Mouse (Mus musculus) left cerebral cortex, postnatal 10 days (tissue): ENCODE data around the gene Espl1. TPM values are rescaled to one million over a fixed set of nuclear protein-coding genes. Genes with fewer than 3 reads are reported as not detected.

Source experiments
- DNase-seq, 2 experiments: peaks; one replicate each; pipeline ENCODE4 v3.0.0; 2021 to 2022; ENCODE audit warnings: low spot score in 2 of 2, mixed read lengths in 1 of 2; ENCODE audit errors: extremely low spot score in 1 of 2
- intact Hi-C: fragments of 180-260 bp; cut with DNase I; formaldehyde crosslinking; loops from one replicate; pipeline ENCODE4 v1.15.1; 2025
- total RNA-seq, 2 experiments: library from RNA; stranded (reverse); gene quantifications; 2 replicates each; pipeline ENCODE4 v1.2.3; 2021

Espl1 gene
- total RNA-seq: 1 to 10 TPM; 2.0 to 2.9 TPM

DNA sequence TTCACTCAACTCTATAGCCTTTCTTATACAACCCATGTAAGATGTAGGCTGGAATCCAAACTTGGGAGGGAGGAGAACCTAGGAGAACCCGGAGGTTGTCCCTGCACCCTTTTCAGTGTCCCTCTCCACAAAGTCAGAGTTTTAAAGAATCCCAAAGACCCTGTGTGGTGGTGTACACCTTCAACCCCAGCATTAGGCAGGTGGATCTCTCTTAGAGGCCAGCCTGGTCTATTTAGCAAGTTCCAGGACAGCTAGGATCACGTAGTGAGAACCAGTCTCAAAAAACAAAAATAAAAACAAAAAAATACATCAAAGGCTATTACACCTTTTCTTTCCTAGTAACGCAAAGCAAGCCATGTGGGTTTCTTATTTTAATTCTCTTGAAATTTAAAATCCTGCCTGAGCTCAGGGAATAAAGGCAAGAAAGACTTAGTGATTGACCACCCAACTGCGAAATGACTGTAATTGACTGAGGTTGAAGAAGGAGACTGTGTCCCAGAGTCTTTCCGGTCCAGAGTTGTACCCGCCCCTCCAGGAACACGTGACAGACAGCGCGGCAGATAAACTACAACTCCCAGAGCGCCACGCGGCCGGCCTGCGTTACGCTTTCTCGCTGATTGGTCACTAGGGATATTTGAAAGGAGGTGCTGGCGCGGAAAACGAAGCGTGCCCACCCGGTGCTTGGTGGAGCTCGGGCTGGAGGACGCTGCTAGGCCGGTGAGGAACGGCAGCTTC lies at the start of gene Espl1:
Espl1 (plus strand) TSS at position 634 of the 735 bp plus-strand sequence.
- intact Hi-C loops: no loop called here
- DNase-seq: peak; percentile 95

DNA sequence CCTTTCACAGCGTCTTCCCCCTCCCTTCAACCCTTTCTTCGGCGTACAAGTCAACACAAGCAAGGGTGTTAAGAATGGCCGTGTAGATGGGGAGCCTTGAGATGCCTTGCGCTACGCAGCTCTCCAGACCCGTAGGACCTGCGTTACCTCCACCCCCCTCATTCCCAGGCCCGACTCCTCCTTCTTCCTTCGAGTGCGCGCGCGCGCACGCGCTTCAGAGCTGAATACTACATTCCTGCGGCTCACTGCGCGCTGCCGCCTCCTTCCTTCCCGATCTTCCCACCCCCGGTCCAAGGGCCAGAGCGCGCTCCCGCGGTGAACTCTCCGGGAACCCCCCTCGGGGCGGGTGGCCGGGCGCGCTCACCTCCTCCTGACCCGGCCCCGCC lies 49.2 kb upstream of the Espl1 start:
- peak; percentile 87 to 98 for DNase-seq
- intact Hi-C loops: no loop called here

DNA sequence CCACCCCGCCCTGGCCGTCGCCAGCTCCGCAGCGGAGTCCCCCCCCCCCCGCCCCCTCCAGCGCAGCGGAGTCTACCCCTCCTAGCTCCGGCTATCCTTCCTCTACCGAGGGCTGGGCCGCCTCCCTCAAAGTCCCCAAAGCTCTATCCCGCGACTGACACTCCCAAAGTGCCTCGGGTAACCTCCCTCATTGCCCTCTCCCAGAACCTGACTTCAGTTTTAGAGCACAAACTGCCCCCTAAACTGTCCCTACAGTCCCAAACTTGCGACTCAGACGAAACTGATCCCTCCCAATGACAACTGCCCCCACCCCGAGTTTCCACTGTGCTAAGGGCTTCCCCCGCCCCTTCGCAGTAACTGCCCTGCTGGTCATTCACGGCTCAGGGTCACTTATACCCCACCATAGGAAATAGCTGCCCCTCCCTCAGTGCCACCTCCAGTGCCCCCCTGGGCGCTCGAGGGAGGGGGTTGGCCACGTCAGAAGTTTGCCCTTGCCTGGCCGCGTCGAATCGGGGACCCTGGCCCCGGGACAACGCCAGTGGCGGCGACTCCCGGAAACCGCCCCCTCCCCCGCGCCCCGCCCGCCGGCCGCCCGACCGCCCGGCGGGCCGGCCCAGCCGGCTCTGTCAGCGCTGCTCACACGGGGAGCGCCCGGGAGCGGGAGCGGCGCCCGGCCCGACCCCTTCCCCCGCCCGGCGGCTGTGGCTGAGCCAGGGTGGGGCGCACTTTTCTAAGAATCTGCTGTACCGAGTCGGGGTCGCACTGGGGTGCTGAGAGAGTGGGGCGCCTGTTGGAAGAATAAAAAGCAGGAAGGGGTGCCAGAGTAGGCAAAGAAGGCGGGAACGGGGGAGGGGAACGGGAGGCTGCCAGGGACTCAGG lies 48.6 kb upstream of the Espl1 start:
- DNase-seq: peak in 1 of 2 experiments; percentile 82
- intact Hi-C loops: no loop called here

DNA sequence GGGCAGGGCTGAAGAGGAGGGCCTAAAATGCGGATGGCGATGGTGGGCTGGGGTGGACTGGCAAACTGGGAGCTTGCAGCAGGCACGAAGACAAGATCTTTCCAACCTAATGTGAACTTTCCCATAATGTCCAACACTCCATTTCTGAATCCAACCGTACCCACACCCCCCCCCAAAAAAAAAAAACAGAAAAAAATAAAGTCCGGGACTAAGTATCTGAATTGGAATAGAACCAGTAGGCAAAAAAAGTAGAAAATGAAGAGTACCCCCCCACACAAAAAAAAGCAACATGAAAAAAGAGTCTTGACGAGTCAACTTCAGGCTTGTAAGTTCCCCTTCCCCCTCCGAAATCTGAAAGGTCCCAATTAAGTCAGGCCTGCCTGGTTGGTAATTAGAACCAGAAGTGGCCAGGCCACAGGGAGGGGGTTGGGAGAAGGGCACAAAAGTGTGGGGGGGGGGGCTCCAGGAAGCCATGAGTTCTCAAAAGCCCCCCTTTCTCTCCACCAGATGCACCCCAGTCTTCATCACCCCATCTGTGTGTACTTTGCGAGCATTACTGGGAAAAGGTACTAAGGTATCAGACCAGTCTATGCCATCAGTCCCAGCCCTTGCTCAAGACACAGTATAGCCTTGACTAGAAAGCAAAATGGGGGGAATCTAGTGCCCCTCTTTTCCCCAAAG lies 47.8 kb upstream of the Espl1 start:
- no peak for DNase-seq
- intact Hi-C loops: no loop called here

DNA sequence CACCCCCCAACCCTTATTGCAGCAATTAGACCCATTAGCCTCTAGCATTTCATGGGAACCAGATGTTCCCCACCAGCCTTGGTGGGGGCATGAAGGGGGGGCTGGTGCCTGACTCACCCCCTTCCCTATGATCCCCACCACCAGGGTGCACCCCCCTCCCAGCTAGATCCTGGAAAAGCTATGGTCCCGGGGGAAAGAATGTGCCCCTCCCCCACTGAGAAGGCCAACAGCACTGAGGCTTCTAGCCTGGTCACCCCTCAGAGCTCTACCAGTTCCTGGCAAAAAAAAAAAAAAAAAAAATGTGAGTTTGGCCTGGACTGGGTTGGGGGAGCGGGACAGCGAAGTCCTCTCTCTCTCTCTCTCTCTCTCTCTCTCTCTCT lies 47.3 kb upstream of the Espl1 start:
- intact Hi-C loops: no loop called here
- no peak for DNase-seq

DNA sequence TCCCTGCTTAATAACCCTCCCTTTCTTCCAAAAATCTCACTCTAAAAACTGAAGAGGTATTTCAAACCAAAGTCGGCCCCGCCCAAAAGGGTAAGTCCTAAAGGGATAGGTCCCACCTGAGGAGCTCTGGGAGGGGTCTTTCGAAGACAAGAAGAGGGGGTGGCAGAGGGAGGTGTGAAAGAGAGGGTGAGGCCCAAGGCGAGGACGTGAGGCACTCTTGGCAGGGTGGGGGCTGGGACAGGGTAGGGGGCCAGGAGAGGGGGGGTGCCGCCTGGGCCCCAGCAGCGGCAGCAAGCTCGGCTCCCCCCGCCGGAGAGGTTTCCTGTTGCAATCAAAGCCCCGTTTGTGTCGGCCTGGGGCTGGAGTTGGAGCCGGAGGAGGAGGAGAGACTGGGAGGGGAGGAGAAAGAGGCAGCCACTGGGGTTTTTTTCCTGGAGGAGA lies 46.8 kb upstream of the Espl1 start:
- intact Hi-C loops: no loop called here
- DNase-seq: peak in 1 of 2 experiments; percentile 79

DNA sequence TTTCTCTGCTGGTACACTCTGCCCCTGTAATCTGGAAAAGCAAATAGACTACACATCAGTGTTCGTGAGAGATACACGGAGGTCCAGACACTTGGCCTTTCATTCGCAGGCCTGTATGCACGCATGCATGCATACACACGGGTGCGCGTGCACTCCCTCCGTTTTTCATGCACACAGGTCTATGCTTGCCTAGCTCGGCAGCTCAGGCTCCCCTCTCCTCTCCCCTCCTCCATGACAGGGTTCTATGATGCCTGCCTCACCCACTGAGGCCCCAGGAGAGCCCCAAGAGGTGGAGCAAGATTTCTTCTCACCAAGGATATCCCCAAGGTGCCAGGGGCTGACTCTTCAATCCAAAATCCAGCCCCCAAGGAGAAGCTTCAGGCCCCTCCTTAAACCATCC lies 46.1 kb upstream of the Espl1 start:
- intact Hi-C loops: no loop called here
- no peak for DNase-seq

DNA sequence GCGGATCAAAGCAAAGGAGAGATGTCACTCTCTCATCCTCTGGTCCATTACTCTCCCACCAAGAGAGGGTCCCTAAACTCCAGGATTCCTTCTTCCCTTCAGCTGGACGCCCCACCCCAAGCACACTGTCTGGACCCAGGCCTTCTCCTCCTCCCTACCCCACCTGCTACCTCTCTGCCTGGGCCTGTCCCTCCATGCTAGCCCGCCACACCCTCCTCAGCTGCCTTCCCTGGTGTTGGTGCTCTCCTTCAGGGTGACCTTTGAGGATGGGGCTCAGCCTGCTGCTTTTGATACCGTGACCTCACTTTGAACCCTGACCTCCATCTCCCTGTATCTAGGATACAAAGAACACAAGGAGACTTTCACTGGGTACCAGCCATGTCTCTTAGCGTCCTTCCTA lies 45.5 kb upstream of the Espl1 start:
- DNase-seq: no peak
- intact Hi-C loops: no loop called here

DNA sequence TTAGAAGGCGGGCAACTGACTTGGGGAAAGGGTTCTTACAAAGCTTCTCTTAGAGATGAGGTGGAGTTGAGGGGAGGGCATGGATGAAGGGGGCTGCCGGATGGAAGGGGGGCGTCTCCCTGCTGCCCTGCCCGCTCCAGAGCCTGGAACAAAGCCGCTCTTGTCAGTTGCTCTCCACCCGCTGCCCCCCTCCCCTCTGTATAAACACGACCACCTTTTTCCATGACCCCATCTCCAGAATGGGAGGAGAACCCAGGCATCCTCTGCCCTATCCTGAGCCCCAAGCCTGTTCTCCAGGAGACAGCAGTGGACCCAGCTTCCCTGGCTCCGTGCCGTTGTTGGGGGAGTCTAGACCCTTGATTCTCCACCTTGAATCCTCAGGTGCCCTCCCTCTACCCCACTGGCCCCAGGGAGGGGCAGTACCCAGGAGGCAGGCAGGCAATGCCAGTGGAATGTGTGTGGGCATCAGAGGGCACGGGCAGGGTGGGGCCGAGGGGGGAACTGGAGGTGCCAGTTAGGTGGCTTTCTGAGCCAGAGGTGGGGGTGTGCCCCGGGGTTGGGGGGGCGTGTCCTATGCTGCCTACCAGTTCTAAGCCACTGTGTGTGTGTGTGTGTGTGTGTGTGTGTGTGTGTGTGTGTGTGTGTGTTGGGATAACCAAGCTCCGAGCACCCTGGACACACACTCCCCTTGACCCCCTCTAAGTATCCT lies 40.4 kb upstream of the Espl1 start:
- no peak for DNase-seq
- intact Hi-C loops: no loop called here

DNA sequence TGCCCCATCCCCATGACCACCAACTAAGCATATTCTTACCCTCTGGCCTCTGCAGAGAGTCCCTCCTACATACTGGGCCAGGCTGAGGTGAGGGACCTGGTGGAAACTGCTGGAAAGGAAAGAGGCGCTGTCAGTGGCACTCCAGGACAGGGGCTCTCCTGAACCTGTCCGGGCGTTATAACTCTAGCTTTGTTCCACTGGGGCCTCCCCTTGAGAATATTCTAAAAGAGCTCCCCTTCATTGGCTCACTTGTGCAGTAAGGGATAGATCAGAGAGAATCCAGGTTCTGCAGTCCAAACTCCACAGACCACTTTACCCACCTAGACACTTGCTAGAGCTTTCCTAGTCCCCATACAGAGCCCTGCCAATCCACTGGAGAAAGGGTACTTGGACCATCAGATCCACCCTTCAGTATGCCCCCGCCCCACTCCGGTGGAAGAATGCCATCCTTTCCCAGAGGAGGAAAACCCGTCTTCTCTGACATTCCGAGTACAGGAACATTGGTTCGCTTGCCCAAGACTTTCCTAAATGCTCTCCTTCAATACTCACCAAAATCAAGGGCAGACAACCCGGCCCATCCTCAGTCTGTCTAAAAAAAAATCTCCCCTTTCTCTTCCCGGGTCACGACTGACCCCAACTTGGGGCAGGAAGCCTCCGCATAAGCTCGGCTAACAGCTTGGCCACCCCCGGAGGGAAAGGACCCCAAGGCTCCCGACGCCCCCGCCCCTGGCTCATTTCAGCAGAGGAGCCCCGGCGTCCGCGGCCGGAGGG lies 39.5 kb upstream of the Espl1 start:
- intact Hi-C loops: no loop called here
- DNase-seq: no peak

DNA sequence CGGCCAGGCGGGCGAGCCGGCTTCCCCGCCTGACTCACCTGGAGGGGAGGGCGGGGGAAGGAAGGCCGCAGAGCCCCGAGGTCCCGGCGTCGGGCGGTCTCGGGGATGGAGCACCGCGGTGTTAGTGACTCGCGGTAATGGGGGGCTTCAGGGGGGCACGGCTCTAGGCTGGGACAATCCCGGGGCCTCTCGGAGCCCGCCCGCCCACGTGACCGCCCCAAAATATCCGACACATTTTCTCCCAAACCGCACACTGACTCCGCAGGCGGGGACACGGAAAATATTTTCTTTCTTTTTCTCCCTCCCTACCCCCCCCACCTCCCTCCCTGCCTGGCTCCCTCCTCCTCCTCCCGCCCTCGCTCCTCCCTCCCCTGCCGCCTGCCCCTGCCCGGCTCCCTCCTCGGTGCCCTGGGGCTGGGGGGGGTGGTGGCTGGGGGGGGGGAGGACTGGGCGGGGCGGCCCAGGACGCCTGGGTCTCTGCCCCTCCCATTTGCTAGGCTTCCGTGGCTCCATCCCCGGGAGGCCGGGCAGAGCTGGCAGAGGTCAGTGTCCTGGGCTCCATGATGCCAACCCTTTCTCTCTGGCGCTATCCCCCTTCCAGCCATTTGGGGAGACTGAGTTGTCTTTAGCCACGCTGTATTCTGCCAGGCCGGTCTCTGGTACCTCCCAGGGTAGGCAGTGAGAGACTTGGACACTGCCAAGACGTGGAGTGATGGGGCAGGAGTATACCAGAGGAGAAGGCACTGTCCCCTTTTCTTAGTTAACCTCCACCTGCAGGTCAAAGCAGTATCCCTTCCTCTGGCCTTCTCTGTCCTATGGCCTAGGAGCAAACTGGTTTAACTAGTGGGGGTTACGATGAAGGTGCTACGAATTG lies 38.6 kb upstream of the Espl1 start, which contains the start of gene Rarg:
Rarg (minus strand) TSS at position 316 of the 874 bp plus-strand sequence.
- intact Hi-C loops: no loop called here
- peak in 1 of 2 experiments; percentile 64 for DNase-seq

DNA sequence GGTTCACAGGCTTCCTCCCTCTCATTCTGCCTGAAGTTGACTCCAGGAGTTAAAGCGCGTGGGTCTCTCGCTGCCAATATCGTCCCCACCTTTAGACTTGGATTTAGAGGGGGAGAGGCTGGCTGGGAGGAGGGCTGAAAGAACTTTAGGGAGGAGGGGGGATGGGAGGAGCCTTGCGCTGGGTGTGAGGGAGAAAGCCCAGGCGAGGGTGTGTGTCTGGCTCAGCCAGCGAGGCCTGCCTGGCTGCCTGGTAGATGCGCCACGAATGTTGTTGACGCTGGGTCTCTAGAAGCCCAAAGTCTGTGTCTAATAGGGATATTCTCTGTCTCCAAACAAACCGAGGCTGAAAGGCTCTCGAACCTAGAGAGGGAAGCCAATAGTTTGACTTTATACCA lies 38.0 kb upstream of the Espl1 start:
- peak in 1 of 2 experiments; percentile 60 for DNase-seq
- intact Hi-C loops: no loop called here

DNA sequence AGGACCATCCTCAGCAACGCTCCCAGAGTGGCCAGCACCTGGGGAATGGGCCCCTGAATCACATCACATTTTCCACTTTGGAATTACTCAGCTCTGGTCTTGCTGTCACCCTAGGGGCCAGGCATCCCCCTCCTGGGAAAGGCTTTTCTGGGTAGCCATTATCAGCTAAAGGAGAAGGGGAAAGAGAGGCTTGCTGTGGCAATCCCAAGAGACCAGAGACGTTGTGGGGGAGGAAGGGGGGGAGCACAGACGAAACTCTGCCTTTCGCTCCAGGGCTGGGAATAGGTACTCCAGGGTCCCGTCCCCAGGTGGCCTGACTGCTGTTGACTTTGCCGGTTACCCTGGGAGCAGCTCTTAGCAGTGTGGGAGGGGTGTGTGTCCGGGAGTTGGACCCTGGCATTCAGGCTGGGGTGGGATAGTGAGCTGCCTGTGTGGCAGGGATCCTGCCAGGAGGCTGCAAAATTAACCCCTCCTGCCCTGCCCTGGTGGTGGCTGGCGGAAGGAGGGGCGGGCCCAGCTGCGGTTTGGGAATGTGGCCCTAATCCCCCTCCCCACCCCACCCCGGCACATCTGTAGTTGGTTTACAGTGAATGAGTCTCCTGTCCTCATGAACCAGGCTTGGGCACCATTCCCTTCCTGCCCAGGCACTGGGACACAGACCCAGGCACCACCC lies 37.3 kb upstream of the Espl1 start:
- intact Hi-C loops: no loop called here
- peak in 1 of 2 experiments; percentile 27 for DNase-seq

DNA sequence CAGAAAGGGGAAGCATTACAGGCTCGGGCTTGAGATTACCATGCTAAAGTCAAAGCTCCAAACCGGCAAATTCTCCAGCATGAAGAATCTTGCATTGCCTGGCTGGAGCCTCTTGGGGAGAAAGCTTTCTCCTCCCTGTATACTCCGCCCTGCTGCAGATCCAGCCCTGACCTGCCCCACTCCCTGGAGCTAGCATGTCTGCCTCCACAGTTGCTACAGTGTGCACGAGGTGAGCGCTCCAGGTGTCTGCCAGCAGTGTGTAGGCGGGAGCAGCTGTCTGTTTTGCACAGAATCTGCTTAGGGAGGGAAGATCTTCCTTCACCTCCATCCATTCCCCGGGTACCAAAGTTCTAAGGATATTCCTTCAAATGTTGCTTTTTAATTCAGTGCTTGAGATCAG lies 33.5 kb upstream of the Espl1 start:
- intact Hi-C loops: no loop called here
- no peak for DNase-seq

DNA sequence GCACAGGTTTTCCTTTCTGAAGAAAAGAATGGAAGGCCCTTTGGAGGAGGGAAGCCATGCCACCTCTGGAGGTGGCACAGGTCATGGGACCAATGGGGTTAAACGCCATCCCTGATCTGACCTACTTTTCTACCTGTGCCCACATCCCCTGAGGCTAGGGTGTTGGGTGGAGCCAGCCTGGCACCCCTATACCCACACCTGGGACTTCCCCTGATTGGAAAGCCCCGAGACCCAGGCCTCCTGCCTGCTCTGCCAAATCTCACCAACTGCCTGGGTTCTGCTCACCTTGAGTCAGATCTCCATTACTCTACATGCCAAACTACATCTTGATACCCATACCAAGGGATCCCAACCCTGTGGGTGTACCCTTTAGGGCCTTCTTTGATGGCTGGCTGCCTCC lies 33.0 kb upstream of the Espl1 start:
- intact Hi-C loops: no loop called here
- no peak for DNase-seq

DNA sequence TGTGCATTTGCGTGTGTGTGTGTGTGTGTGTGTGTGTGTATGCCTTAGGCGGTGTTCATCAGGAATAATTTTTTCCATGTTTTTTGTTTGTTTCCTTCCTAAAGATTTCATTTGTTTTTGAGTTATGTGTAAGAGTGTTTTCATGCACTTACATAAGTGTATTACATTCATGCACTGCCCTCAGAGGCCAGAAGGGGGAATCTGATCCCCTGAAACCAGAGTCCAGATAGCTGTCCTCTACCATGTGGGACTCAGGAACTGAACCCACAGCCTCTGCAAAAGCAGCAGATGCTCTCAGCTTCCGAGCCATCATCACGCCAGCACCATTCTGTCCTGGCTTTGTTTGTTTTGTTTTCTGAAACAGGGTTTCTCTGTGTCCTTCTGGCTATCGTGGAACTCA lies 30.5 kb upstream of the Espl1 start:
- no peak for DNase-seq
- intact Hi-C loops: no loop called here
